Mouse (Mus musculus) layer of hippocampus, adult 9-11 months (tissue): ENCODE measurements at regions not wholly inside any gene's neighbourhood (a gene's known extent, or its start where the extent isn't known, plus 50 kb on each side); places are given as distances from the start of the nearest gene placed in this dataset.

Experiments used
- DNase-seq: peaks from one replicate; pipeline ENCODE4 v3.0.0; 2022

DNA sequence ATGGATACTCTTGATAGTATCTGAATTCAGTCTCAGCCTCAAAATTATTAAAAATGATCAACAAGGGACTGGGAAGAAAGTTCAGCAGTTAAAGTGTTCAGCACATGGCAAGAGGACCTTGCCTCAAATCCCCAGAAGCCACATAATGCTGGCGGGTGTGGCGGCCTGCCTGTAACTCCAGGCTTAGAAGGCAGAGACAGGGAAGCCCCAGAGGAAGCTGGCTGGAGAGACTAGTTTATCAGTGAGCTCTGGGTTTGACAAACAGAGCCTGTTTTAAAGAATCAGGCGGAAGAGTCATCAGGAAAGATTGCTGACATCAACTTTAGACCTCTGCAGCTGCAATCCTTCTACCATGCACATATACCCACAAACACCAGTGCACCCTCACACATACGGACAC is 52.1 kb upstream of the Fyn start:
- DNase-seq, result no peak

DNA sequence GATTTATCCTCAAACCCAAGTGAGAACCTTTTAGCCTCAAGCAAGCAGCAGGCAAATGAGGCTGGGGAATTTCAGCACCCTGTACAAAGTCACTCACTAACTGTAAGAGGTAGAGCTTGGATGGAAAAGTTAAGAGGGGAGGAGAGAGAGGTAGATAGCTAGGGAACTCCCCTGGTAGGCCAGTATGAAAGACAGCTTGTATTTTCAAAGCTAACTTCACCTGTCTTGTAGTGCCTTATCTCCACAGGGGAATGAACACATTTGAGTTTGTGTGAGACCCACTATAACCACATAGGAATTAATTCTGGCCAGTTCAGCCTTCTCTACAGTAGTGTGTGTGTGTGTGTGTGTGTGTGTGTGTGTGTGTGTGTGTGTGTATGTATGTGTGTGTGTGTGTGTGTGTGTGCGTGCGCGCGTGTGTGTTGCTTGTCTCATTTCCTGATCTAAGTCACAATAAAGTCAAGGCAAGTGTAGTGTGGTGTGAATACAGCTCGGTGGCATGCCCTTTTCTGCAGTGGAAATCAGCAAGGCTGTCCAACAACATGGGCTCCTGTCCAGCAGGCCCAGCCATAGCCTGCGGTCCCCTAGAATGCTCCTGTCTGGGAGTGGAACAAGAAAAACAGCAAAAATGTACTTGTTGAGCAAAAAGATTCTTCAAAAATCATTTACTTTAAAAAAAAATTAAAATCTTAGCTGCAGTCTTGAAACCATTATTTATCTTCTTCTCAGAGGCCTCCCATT is 53.1 kb upstream of the Fyn start:
- DNase-seq, result no peak

DNA sequence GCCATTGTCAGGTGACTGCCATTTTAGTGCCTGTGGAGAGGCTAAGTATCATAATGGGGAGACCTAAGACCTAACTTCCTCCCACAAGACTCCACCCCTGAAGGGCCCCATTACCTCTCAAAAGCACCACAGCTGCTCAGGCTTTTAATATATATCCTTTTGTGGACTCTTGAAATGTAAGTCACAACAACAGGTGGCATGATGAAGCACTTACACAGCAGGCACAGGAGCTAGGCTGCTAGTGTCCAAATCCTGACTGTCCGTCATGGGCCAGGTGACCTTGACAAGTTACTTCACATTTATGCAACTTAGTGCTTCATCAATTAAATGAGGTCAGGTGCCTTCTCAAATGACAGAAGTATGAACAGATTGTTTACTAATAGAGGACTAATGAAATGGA is 57.2 kb upstream of the Fyn start:
- DNase-seq, result no peak

DNA sequence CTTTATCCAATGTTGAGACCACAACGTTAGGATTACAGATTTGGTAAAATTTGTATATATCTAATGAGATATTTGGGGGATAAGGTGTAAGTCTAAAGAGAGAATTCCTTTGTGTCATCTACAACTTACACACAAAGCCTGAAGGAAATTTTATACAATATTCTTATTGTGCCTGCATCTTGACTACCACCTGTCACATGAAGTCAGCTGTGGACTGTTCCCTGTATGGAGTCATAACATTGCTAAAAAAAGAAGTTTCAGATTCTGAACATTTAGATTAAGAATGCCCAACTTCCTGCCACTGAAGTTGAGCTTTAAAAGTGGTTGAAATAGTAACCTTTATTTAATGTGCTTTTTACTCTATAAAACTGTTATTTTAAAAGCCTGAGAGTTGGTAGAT is 60.1 kb upstream of the Fyn start:
- DNase-seq, result no peak

DNA sequence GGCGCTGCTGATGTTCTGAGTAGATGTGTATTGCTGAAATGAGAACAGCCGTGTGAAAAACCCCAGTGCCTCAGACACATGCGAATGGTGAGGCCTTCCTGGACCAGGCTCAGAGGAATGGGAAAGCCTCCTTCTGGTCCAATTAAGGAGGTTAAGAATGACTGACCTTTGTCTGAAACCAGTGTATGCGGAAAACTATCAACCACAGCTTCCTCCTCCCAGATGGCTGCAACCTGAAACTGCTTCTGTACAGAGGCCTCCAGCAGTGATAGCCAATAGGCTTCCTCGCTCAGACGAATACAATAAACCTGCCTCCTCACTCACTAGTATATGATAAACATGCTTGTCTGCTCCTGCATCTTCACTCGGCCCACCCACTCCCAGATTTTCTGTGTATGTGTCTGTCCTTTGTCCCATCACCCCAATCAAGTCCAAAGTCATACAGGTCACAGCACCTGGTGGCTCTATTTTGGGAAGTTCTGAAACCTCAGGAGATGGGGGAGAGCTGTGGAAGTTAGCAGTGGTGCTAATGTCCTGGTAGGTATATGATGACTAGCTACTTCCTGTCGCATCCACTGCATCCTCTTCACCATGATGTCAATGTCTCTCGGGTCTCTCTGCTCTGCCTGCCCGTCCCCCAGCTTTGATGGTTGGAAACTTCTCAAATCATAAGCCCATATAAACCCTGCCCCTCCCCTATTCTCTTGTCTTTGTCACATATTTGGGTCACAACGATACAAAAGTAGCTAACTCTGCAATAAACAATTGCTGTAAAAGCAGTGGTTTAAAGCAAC is 75.8 kb upstream of the Fyn start:
- no peak for DNase-seq

DNA sequence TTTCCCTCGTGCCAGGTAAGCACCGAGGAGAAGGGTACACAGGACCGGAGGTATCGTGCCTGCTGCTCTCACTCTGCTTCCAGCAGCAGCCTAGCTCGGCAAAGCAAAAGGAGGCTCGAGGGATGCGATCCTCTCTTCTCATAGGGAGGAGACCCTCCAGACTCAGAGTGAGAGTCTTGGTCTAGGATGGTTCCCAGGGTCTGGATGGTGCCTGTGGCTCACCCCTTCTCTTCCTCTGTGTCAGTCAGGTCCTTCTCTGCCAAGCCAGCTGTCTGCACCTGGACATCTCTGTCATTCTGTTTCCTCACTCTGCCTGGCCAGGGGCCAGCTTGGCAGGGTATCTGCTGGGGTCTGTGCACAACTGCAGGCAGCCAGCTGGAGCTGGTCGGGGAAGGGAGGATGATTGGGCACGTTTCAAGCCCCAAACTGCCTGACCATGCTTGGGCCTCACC is 76.9 kb upstream of the Fyn start:
- DNase-seq, result no peak

DNA sequence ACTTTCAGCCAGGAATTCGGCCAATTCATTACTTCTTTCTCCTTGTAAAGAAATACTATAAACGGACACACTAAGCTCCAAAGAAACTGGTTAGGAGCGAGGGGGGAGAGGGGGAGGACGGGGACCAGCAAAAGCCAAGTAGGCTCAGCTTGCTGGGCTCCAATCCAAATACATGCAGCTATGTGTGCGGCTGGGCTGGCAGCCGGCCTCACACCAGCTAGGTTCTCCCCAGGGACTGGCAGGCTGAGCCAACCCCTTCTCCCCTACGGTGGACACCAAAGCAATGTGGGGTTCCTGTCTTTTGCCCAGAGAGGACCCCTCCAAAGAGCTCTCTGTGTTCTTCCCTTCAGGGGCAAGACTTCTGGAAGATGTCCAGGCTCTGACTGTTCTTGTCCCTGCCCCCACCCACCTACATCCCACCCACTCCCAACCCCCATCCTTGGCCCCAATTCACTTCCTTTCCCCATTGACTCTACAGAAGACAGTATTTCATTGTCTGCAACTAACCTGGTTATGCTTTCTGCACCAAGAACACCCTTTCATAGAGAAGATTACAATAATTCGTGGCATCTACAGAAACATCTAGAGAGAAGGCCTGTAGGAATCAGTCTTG is 77.4 kb upstream of the Fyn start:
- peak; percentile 55 for DNase-seq

DNA sequence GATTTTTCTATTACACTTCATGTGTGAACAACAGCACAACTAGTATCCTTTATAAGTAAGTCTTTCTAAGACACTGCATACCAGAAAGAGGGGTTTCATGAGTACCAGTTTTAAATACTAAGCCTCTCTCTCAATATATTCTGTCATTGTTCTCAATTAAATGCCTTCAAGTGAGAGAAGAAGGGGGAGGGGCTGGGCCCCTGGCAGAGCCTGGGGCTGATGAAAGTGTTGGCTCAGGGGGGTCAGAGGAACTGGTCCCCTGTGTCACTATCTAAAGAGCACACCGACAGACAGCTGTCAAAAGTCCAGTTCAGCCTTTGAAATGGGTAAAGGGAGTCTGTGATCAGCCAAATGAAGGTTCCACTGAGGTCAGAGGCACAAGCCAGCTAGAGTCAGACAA is 78.4 kb upstream of the Fyn start:
- no peak for DNase-seq

DNA sequence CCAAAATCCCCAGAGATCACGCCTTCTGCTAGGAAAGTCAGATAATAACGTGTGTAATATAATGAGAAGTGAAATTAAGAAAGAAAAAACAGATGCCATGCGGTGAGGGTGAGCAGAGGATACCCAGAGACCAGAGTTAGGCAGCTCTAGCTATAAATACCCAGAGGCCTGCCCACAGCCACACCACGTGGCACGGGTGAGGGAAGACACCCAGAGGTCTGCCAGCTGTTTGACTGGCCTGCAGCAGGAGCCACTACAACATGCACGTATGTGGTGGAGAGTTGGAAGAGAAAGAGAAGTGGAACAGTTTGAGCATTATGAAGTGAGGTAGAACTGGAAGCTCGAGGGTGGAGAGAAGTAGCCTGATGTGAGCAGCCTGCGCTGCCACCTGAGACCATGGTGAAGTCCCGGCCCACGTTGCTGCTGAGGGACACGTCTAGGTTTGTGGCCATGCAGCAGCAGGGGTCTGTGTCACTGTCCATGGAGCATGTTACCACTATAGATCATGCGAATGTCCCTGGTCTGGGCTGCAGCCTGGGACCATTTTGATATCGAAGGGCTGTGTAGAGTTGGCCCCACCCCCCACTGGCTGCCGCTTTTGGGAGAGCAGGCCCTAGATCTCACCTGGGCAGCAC is 88.2 kb upstream of the Fyn start:
- DNase-seq, result peak; percentile 14

DNA sequence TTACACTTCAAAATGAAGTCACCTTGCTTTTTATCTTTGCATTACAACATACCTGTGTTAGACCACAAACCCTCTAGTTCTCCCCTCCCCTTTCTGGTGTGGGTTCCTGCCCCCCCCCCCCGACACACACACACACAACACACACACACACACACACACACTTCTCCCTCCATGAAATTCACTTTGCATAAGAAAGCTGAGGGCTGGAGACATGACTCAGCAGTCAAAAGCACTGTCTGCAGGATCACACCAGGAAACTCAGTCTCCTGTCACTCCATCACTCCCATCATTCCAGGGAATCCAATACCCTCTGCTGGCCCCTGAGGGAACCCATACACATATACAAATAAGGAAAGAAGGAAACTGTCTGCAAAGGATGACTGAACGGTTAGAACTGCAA is 94.5 kb upstream of the Fyn start:
- DNase-seq, result no peak

DNA sequence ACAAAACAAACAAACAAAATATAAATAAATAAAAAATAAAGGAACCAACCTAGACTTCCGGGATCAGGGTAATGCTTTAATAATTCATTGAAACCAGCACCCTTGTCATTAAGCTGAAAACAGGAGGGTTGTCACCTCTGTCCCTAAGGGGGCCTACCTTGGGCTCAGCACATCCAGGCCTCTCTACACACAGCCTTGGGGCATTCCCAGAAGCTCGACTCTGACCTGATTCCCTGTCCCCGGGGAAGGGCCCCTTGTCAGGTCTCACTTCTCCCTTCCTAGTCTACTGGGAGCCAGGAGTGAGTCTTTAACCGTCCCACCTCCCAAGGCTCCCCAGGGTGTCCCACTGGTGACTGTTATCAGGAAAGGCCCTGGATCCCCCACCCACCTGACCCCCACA is 95.2 kb upstream of the Fyn start:
- no peak for DNase-seq

DNA sequence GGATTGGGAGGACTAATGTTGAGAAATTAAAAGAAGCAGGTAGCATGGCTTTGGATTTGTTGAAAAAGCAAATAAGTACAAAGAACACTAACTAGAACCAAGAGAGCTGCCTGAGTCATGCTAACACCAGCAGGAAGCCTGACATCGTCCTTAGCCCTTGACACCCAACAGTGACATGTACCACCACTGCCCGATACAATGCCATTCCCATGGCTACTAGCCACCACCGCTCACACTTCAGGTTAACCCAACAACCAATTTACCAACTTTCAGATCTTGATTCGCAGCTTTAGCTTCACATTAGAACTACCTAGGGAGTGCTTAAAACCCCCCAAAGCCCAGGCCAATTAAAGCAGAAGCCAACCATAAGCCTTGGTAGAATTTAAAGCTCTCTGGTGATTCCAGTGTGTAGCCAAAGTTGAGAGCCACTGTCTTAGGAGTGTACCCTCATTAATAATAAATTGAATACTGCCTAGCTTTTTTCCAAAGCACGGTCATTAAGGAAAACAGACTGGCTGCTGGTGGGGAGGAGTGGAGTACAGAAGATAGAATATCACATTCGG is 96.2 kb upstream of the Fyn start:
- DNase-seq, result no peak

DNA sequence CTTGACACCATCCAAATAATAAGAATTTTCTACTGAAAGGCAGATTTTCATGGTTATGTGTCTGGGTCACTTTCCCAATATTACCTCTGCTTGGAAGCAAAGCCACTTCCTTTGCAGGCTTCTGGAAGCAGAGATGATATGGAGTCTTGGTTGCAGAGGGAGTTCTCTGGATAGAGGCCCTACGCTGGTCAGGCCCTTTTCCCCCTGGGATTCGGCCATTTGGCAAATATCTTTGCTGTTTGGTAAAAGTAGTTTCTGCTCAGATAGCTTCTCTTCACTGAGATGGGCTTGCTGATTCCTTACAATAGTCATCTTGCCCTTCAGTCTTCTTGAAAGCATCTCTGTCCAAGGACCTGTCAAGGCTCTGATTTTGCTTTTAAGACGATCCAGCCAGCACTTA is 98.2 kb upstream of the Fyn start:
- no peak for DNase-seq

DNA sequence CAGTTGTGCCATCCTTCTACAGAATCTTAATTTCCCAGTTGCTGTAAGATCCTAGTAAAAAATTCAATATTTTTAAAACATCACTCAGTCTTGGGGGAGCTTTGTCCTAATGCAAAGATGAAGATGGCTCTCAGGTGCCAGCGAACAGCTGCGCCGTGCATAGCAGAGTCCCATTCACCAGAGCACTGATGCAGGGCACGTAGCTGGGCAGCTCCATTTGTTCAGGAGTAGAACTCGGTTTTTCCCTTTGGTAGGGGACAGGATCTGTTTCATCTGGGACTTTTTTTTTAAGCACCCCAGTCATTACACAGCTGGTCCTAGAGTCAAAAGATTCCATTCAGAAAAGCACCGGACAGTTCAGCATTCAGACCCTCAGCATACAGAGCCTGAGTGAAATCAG is 101.4 kb upstream of the Fyn start:
- peak; percentile 4 for DNase-seq

DNA sequence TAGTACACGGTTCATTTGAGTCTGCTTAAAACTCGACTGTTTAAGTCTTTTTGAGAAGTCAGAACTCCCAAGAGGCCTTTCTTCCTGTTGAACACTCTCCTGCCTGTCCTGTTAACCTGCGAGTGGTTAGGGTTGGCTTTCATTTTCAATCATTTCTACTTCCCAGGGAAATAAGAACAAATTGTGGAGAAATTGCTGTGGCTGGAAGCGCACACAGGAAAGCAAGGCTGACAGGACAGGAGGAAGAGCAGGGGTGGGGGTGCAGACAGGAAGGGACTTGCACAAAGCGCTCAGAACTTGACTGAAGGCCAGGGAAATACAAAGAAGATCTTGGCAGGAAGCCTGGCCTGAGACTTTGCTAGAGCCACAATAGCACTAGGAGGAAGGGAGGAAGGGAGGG is 102.2 kb upstream of the Fyn start:
- peak; percentile 81 for DNase-seq

DNA sequence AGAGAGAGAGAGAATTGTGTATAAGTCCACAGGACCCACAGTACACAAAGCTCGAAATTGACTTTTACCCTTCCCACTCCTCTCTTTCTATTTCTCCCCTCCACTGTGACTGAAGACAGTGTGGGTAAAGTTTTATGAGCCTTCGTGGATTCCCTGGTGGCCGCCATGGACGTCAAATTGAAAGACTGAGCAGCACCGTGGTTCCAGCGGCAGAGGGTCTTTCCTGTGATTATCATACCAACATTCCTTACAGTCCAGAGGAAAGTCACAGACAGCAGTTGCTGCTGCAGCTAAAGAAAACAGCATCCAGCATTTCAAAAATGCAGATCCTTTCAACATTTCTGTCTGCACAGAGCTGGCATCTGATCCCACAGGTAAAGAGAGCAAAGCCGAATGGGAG is 98.9 kb upstream of the Ccn6 start:
- no peak for DNase-seq

DNA sequence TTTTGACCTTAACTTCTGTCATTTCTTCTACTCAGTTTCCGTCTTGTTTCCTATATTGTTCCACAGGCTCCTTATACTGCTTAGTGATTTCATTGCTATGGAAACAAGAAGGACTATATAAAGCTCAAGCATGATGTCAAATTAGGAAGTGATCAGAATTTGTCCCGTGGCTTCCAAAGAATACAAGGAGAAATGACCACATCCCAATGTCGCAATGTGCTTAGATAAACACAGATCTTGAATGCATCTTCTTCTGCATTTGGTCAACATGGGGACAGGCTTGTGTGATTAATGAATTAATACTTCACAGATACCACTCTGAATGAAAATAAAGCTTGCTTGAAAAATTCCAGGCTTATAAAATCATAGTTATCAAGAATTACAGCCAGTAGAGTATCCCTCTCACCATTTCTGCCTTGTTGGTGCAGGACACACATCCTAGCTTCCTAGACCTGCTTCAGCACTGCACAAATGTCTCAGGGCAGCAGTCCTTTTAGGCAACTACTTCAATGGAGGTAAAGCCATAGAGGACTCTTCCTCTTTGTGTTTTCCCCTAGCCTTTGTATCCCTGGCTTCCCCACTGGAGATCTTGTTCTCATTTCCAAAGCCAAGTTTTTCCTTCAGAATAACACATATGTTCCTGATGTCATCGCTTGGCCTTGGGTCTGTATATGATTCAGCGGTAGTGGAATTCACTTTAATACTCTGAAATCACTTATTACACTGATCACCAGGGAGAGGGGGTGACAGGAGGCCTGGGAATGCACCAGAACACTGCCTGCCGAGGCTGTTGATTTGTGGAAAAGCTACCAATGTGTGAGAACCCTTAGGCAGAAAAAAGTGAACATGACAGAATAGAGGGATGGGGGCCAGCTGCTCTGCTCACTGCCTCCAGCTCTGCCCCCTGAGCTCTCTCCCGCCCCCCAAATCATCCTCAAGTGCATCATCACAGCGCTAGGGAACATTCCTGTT is 97.9 kb upstream of the Ccn6 start:
- DNase-seq, result no peak

DNA sequence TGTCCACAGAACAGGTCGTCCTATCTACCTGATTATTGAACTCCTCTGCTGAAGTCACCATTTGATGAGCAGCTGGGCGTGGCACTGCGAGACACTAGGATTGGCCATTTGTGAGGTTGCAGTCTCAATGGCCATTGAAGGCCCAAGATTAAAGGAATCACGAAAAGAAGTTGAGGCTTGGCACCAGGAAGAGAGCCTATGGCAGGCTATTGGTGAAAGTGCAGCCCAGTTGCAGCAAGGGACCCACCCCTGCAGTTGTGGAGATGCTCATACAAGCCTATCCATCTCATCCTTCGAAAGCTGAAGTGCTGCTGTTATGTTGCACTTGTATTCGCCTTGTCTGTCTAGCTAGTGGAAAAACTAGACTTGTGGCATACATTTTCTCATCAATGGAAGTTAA is 96.5 kb upstream of the Ccn6 start:
- DNase-seq, result no peak

DNA sequence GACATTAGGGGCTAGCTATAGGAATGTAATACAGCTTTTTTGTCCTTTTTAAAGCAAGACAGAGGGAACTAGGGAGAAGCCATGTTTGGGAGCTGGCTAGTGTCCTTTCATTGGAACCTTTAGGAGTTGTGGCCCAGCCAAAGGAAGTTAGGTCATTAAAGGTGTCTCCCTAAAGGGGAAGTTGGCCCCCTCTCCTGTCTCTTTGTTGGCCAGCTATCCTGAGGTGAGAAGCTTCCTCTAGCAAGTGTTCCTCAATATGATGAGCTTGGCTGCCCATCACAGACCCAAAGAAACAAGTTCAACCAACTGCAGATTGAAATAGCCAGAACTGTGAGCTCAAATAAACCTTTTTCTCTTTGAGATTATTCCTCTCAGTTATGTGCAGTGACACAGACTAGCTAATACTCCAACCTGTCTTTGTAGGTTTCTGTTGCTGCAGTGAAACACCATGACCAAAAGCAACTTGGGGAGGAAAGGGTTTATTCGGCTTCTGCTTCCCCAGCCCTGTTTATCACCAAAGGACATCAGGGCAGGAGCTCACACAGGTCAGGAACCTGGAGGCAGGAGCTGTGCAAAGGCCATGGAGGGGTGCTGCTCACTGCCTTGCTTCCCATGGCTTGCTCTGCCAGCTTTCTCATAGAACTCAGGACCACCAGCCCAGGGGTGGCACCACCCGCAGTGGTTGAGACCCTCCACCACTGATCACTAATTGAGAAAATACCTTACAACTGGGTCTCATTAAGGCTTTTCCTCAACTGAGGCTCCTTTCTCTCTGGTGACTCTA is 94.0 kb upstream of the Ccn6 start:
- DNase-seq, result no peak

DNA sequence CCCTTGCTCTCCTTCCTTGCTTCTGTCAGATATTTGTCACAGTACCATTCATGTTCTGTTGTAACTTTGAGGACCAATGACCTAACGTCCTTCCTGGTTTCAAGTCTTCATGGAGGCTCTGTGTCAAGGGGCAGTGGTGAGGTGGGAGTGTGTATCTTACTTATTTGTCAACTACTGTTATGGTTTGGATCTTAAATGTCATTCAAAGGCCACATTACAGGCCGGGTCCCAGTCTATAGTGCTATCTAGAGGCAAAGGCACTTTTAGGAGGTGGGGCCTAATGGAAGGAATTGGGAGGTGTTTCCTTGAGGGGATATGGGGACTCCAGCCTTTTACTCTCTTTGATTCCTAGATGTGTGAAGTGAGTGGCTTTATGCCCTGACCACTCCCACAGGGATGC is 91.0 kb upstream of the Ccn6 start:
- DNase-seq, result no peak

DNA sequence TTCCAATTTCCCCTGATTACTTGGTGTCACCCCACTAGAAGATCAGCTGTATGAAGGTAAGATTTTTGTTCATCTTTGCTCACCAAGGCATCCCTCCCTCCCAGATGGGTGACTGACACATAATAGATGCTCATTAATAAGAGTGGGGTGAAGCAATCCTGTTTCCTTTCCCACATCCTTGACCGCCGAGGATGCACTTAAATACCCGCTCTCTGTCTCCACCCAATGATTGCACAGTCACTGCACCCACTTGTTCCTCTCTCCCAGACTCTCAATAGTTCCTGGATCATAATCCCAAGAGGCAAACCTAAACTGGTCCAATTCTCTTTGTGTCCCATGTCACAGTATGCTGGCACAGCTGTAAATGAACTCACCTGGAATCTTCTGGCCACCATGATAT is 86.4 kb upstream of the Ccn6 start:
- DNase-seq, result no peak
